Mouse (Mus musculus) MEL (cell line): ENCODE results near the gene Fscn2.

Experiments
- CTCF ChIP-seq, 3 experiments: IDR thresholded peaks in 2 of 3; conservative IDR thresholded peaks in 1 of 3; 2 replicates each; pipeline ENCODE4 v1.5.1; 2011 to 2012; ENCODE audit warnings: low read length in 3 of 3, low read depth in 2 of 3, mild to moderate bottlenecking in 2 of 3, improper control_type of control experiment in 1 of 3, inconsistent platforms in 1 of 3, mixed read lengths in 1 of 3, moderate library complexity in 1 of 3; ENCODE audit not compliant: control insufficient read depth in 1 of 3, insufficient read depth in 1 of 3, poor library complexity in 1 of 3, severe bottlenecking in 1 of 3
- ELF1 ChIP-seq: IDR thresholded peaks from 2 replicates; pipeline ENCODE4 v1.6.1; 2014; ENCODE audit warnings: low read depth, mild to moderate bottlenecking, inconsistent platforms, low read length, improper control_type of control experiment, moderate library complexity
- MAX ChIP-seq: IDR thresholded peaks from 2 replicates; pipeline ENCODE4 v1.6.1; 2011; ENCODE audit warnings: low read length, improper control_type of control experiment
- POLR2AphosphoS2 ChIP-seq: IDR thresholded peaks from 2 replicates; pipeline ENCODE4 v1.6.1; 2011; ENCODE audit warnings: low read length, improper control_type of control experiment

- TF ChIP-seq ELF1 (no peak), MAX (no peak), POLR2AphosphoS2 (no peak), CTCF (IDR thresholded peaks at IDR 0.05 in 2 of 3, conservative IDR thresholded peaks at IDR 0.05 in 1 of 3; ENCODE audit: control insufficient read depth in 1 of 3, insufficient read depth in 1 of 3, low read depth in 2 of 3, low read length in 3 of 3, poor library complexity in 1 of 3, severe bottlenecking in 1 of 3) (peak; percentile 63 to 95 (median 81))
These were observed 8.3 kb downstream of the Fscn2 start for GRCm38 (mm10) chr11:120369656-120370055.
